Mouse (Mus musculus) C2C12 (cell line): ENCODE measurements around the gene Hmga2. TPM values are rescaled to one million over a fixed set of nuclear protein-coding genes. Genes with fewer than 3 reads are reported as not detected.

Experiments used
- H3K27me3 ChIP-seq: one replicate; pipeline ENCODE4 v1.6.1; 2011; ENCODE audit not compliant: control insufficient read depth, insufficient read depth, insufficient read length
- H3K36me3 ChIP-seq: one replicate; pipeline ENCODE4 v1.6.1; 2011; ENCODE audit not compliant: control insufficient read depth, insufficient read depth
- H3K4me3 ChIP-seq: one replicate; pipeline ENCODE4 v1.5.1; 2011; ENCODE audit warnings: mild to moderate bottlenecking, control low read depth; ENCODE audit not compliant: poor library complexity, insufficient read depth, severe bottlenecking
- H3K79me2 ChIP-seq: one replicate; pipeline ENCODE4 v1.6.1; 2011; ENCODE audit not compliant: control insufficient read depth, insufficient read depth
- H3K79me3 ChIP-seq: one replicate; pipeline ENCODE4 v1.6.1; 2011; ENCODE audit warnings: low read depth, control low read depth
- H3ac ChIP-seq: one replicate; pipeline ENCODE3; 2011; ENCODE audit warnings: low read depth; ENCODE audit not compliant: control insufficient read depth, insufficient read length
- CEBPB ChIP-seq: IDR thresholded peaks from one replicate; pipeline ENCODE4 v1.6.1; 2011; ENCODE audit warnings: low read depth, mild to moderate bottlenecking, control low read depth, moderate library complexity
- CTCF ChIP-seq: IDR thresholded peaks from one replicate; pipeline ENCODE4 v1.5.1; 2011; ENCODE audit not compliant: control insufficient read depth, insufficient read depth, insufficient read length
- FOSL1 ChIP-seq: IDR thresholded peaks from one replicate; pipeline ENCODE4 v1.8.0; 2011; ENCODE audit warnings: mild to moderate bottlenecking, low read length; ENCODE audit not compliant: poor library complexity, insufficient read depth, severe bottlenecking
- MAX ChIP-seq: IDR thresholded peaks from one replicate; pipeline ENCODE4 v1.6.1; 2011; ENCODE audit warnings: mild to moderate bottlenecking, control low read depth
- MYOD1 ChIP-seq: IDR thresholded peaks from one replicate; pipeline ENCODE4 v1.6.1; 2011; ENCODE audit warnings: low read depth; ENCODE audit not compliant: control insufficient read depth, insufficient read length
- MYOG ChIP-seq: IDR thresholded peaks from one replicate; pipeline ENCODE4 v1.6.1; 2011; ENCODE audit not compliant: control insufficient read depth, insufficient read length; ENCODE audit errors: extremely low read depth
- USF1 ChIP-seq: IDR thresholded peaks from one replicate; pipeline ENCODE4 v1.6.1; 2011; ENCODE audit warnings: low read depth, mild to moderate bottlenecking, control low read depth, moderate library complexity
- polyA plus RNA-seq: library from polyadenylated mRNA; unstranded; fragments of >200 nt; fragmentation: generic; extraction: Trizol; gene quantifications from one replicate; pipeline ENCODE4 v1.2.1, GENCODE M21; 2012; ENCODE audit warnings: missing spikeins

The Hmga2 gene
- polyA plus RNA-seq, 1 experiment, result 59.9 TPM

DNA sequence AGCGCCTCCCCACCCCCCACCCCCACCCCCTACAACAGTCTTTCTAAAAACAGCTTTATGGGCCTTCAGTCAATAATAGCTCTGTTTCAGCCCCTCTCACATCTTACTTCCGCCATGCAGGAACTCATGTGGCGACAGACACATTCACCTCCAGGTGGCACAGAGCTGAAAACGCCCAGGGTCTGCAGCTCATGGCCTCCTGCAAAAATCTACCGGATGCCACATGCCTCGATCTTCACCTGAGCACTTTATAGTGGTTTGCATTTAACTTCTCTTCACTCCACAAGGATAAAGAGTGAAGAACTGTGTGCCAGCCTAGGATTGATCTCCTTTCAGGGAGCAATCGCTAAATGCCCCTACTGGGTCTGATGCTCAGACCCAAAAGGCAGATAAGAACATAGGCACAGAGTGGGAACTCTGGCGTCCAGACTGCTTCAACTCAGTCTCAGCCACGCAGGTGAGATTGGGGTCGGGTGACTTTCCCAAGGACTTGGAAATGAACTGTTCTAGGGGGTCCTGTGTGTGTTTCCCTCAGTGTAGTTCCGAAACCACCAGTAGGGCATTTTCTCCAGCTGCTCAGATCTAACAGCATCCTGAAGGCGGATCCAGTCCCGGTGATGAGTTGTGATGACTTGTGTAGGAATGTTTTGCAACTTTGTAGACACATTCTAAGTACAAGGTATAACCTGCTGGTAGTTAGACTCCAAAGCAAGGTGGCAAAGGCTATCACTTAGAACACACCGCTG, 84.1 kb downstream of the Hmga2 start:
- no peak for TF ChIP-seq MAX
- no peak for TF ChIP-seq FOSL1
- TF ChIP-seq USF1, result no peak
- no peak for TF ChIP-seq MYOG
- TF ChIP-seq CTCF, result no peak
- no peak for TF ChIP-seq MYOD1
- TF ChIP-seq CEBPB, result no peak
- Histone ChIP-seq H3K4me3 (no peak overlapping the region), H3K79me3 (peaks cover 89% of the 10 kb centered on the region), H3ac (no peak overlapping the region), H3K27me3 (no peaks in the 10 kb centered on the region), H3K79me2 (peaks cover 100% of the 10 kb centered on the region), H3K36me3 (peaks cover 93% of the 10 kb centered on the region)

DNA sequence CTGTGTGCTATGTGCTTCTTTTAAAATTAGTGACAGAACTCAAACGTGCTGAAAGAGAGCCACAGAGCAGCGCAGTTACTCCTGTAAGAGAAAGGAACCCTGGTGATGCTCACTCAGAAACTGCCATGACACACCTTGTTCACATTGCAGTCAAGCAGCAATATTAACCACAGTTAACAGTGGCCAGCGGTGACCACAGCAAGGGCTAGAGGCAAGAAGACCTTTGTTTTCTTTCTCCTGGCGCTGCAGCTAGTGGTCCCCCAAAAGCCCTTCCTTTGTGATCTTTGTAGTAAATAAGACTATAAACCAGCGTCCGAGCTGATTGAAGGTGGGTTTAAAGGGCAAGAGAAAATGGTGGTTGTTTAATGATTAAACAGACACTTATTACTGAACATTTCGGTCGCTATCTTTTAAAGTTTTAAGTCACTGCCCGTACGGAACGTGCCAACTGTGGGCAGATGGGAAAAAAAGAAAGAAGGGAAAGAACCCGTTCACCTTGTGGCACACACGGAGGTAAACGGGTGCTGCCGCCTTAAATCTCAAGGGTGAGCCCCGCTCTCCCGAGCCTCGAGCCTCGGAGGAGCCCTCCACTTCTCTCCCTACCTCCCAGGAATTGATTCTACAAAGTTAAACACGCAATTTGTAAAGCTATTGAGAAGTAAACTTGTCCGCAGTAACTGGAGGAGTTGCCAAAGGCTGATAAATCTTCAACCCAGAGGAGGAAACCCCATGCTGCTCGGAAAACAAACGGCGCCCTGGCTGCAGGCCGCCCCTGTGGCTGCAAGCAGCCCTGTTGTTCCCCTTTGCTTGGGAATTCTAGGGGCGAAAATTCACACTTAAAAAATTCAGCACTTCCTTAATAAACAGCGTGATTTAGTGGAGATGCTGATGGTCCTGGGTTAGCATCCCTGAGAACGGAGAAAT, 85.1 kb downstream of the Hmga2 start:
- no peaks in the 10 kb centered on the region for H3K27me3 ChIP-seq
- peaks cover 93% of the 10 kb centered on the region for H3K36me3 ChIP-seq
- H3K79me2 ChIP-seq, result peaks cover 100% of the 10 kb centered on the region
- H3ac ChIP-seq, result no peak overlapping the region
- H3K79me3 ChIP-seq, result peaks cover 89% of the 10 kb centered on the region
- H3K4me3 ChIP-seq, result no peak overlapping the region
- TF ChIP-seq CTCF (no peak), FOSL1 (no peak), USF1 (no peak), CEBPB (no peak)

DNA sequence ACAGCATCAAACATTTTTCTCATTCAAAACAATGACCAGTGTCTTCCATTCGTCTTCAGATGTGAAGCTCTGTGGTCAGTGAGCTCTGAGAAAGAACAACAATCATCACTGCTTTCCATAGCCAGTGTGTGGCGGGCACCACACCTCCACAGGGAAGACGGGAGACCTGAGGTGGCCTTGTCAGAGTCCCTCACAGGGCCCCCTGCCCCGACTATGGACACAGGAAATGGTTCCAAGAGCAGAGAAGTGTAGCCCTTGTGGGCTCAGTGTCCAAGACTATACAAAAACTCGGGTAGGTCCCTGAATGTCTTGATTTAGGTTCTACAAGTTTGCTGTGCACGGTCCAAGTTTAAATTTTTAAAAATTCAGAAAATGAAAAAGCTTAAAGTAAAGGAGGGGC, 86.6 kb downstream of the Hmga2 start:
- no peaks in the 10 kb centered on the region for H3K27me3 ChIP-seq
- peaks cover 94% of the 10 kb centered on the region for H3K36me3 ChIP-seq
- H3K79me2 ChIP-seq, result peaks cover 100% of the 10 kb centered on the region
- H3K79me3 ChIP-seq, result peaks cover 90% of the 10 kb centered on the region
- no peak for TF ChIP-seq MAX
- TF ChIP-seq MYOG, result no peak
- no peak for TF ChIP-seq USF1
- TF ChIP-seq CTCF, result no peak
- TF ChIP-seq CEBPB, result no peak
- no peak for TF ChIP-seq FOSL1
- no peak for TF ChIP-seq MYOD1
- no peak overlapping the region for H3ac ChIP-seq
- H3K4me3 ChIP-seq, result no peak overlapping the region

DNA sequence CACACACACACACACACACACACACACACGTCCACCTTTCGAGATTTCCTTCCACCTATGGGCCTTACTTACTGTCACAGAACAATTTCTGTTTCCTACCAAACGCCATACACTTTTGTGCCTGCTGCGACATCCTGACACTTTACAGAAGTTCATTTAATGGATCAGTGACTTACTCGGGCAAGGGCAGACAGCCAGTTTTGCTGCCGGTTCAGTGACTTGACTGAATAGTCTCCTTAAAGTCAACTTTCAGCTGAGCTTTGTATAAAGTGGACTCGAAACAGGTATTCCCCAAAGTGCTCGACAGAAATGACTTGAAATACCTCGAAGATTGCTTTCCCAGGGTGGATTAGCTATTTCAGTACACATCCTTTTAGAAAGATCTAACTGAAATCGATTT, 87.3 kb downstream of the Hmga2 start:
- no peak overlapping the region for H3ac ChIP-seq

DNA sequence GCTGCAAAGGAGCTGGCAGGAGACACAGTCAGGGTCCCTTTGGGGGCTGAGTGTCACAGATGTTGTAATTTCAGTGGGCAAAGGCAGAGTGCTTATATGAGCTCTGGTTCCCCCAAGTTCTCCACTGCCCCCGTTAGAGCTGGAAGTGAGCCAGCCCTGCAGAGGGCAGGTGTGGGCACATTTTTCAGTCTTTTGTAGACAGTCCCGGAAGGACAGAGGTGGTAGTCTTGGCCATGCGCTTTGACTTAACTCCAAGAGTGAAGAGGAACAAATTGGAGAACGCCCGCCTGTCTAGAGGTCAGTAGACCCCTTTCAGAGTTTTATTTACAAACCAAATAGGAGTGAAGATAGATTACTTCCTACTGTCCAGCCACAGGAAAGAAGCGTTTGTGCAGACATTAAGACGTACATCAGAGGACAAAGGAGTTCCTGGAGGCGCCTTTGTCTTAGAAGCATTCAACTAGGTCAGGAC, 87.8 kb downstream of the Hmga2 start:
- TF ChIP-seq CTCF (no peak), FOSL1 (no peak), MYOG (no peak), MAX (no peak), USF1 (no peak), CEBPB (no peak), MYOD1 (no peak)
- H3K27me3 ChIP-seq, result no peaks in the 10 kb centered on the region
- H3K79me3 ChIP-seq, result peaks cover 91% of the 10 kb centered on the region
- peaks cover 94% of the 10 kb centered on the region for H3K36me3 ChIP-seq
- H3ac ChIP-seq, result no peak overlapping the region
- no peak overlapping the region for H3K4me3 ChIP-seq
- H3K79me2 ChIP-seq, result peaks cover 100% of the 10 kb centered on the region

More for the DNA sequence above, 87.3 kb downstream of the Hmga2 start:
- peaks cover 90% of the 10 kb centered on the region for H3K79me3 ChIP-seq
- H3K4me3 ChIP-seq, result no peak overlapping the region
- no peaks in the 10 kb centered on the region for H3K27me3 ChIP-seq
- H3K36me3 ChIP-seq, result peaks cover 94% of the 10 kb centered on the region
- TF ChIP-seq USF1 (no peak), MYOD1 (no peak), FOSL1 (no peak), MYOG (no peak), CTCF (no peak), MAX (no peak), CEBPB (no peak)
- H3K79me2 ChIP-seq, result peaks cover 100% of the 10 kb centered on the region
